Mouse (Mus musculus) megakaryocyte, embryonic 14.5 days (primary cell): ENCODE data around the gene Uggt1.

Experiments
- FLI1 ChIP-seq: IDR thresholded peaks from 2 replicates; pipeline ENCODE4 v1.6.1; 2012; ENCODE audit warnings: low read length, inconsistent platforms, mixed read lengths
- GATA1 ChIP-seq: IDR thresholded peaks from 3 replicates; pipeline ENCODE4 v1.6.1; 2012; ENCODE audit warnings: mixed read lengths, low read length, inconsistent platforms, borderline replicate concordance

- TF ChIP-seq GATA1 (no peak), FLI1 (no peak)
Measured at GRCm38 (mm10) chr1:36118061-36118685, 126.3 kb downstream of the Uggt1 start.
